Mouse (Mus musculus) thymus, adult 2 months (tissue): ENCODE measurements around the gene Krt10. TPM values are rescaled to one million over a fixed set of nuclear protein-coding genes. Genes with fewer than 3 reads are reported as not detected.

Experiments
- DNase-seq: peaks from one replicate; pipeline ENCODE4 v3.0.0; 2021
- H3K27ac ChIP-seq: fragments of 200-500 bp; 2 replicates; pipeline ENCODE4 v1.5.1; 2012; ENCODE audit warnings: low read length, control low read depth; ENCODE audit not compliant: control insufficient read depth, insufficient read depth
- H3K27me3 ChIP-seq: fragments of 200-500 bp; 2 replicates; pipeline ENCODE4 v1.6.1; 2012; ENCODE audit warnings: mild to moderate bottlenecking, low read length, moderate library complexity, mixed read lengths; ENCODE audit not compliant: control insufficient read depth, insufficient read depth
- H3K36me3 ChIP-seq: fragments of 200-500 bp; 2 replicates; pipeline ENCODE4 v1.6.1; 2012; ENCODE audit warnings: mild to moderate bottlenecking, low read length, moderate library complexity; ENCODE audit not compliant: control insufficient read depth, insufficient read depth
- H3K4me1 ChIP-seq: fragments of 200-500 bp; replicated peaks from 2 replicates; pipeline ENCODE4 v1.6.1; 2012; ENCODE audit warnings: low read length; ENCODE audit not compliant: control insufficient read depth, insufficient read depth
- H3K4me3 ChIP-seq: fragments of 200-500 bp; 2 replicates; pipeline ENCODE4 v1.5.1; 2012; ENCODE audit warnings: mild to moderate bottlenecking, low read length, control low read depth, moderate library complexity; ENCODE audit not compliant: control insufficient read depth, insufficient read depth
- CTCF ChIP-seq: fragments of 200-500 bp; IDR thresholded peaks from 2 replicates; pipeline ENCODE4 v1.5.1; 2012; ENCODE audit warnings: mild to moderate bottlenecking, control low read depth, low read length, moderate library complexity, borderline replicate concordance; ENCODE audit not compliant: control insufficient read depth, poor library complexity, insufficient read depth; ENCODE audit errors: extremely low read depth
- POLR2A ChIP-seq: fragments of 200-500 bp; IDR thresholded peaks from 2 replicates; pipeline ENCODE4 v1.6.1; 2012; ENCODE audit warnings: mild to moderate bottlenecking, low read length, control low read depth, moderate library complexity; ENCODE audit not compliant: control insufficient read depth, poor library complexity, insufficient read depth; ENCODE audit errors: extremely low read depth
- WGBS: fragments of 180-500 bp; shearing (Covaris S2); methylation state at CpG from one replicate; pipeline ENCODE4 v1.1.7; 2018; 5-methylcytosine and 5-hydroxymethylcytosine counted together
- polyA plus RNA-seq: library from polyadenylated mRNA; depleted of rRNA; stranded (reverse); fragments of >200 nt; gene quantifications from 2 replicates; pipeline ENCODE4 v1.2.3, GENCODE M21; 2012

Krt10 gene
- polyA plus RNA-seq, 1 experiment = 6.4 TPM

DNA sequence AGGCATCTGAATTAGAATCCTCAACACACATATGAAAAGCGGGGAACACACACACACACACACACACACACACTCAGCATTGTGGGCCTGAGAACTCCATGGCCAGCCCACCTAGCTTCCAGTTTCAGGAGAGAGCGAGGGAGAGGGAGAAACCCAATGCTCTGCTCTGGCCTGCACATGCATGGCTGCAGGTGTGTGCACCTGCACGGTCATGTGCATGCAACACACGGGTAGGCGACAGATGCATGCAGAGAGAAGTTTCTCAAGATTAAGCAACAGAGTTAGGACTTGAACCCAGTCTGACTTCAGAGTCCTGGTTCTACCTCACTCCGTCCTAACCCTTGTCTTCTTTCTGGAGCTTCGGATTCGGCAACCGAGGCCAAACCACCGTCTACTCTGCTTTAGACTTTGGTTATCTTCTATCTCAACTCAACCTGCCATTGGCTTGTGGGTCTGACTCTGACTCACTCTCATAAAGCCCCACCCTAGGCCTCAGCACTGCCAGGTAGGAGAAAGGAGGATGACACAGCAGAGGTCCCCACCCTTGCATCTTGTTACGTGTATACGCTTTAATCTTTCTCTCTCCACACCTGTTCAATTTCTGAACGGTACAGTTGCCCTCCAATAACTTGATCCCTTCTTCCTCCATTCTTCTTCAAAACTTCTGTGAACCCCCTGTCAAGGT is 25.4 kb upstream of the Krt10 start:
- Histone ChIP-seq H3K27me3 (no peaks in the 10 kb centered on the region), H3K4me3 (no peak overlapping the region), H3K4me1 (no peaks in the 10 kb centered on the region), H3K27ac (no peak overlapping the region), H3K36me3 (no peaks in the 10 kb centered on the region)
- 93% methylated on average over 13 of the region's 13 CpGs for WGBS
- TF ChIP-seq POLR2A (no peak), CTCF (no peak)
- DNase-seq = no peak

GRCm38 (mm10) chr11:99413247-99413646 is 24.1 kb upstream of the Krt10 start:
- DNase-seq = peak; percentile 6
- Histone ChIP-seq H3K27me3 (no peaks in the 10 kb centered on the region), H3K27ac (no peak overlapping the region), H3K4me1 (no peaks in the 10 kb centered on the region), H3K4me3 (no peak overlapping the region), H3K36me3 (no peaks in the 10 kb centered on the region)
- 27% methylated on average over 6 of the region's 6 CpGs for WGBS
- TF ChIP-seq CTCF (no peak), POLR2A (no peak)

GRCm38 (mm10) chr11:99406186-99406585 is 17.0 kb upstream of the Krt10 start:
- Histone ChIP-seq H3K4me1 (no peaks in the 10 kb centered on the region), H3K4me3 (no peak overlapping the region), H3K27ac (no peak overlapping the region), H3K27me3 (no peaks in the 10 kb centered on the region), H3K36me3 (no peaks in the 10 kb centered on the region)
- DNase-seq = no peak
- WGBS = 74% methylated on average over 10 of the region's 10 CpGs
- TF ChIP-seq CTCF (no peak), POLR2A (no peak)

DNA sequence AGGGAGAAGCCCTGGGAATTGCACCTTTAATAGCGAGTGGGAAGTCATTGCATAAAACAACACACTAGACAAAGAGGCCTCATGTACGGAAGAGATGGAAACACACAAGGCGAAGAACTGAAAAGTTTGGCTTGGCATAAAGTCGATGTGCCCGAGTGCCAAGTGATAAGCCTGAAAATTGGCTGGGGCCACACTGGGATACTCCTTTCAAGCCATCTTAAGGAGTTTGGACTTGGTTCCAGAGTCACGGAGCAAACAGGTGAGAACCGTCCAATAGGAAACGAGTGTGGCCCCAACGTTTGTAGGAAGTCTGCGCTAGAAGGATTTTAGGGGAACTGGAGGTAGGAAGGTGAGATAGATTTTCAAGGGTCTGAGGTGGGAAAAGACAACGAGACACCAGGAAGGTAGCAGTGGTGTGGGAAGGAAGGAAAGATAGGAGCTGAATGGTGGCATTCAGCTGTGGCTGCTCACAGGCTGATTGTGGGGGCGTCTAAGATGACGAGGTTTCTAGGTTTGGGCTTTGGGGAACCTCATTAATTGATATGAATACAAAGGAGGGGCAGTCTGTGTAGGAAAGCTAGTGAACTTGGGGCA is 10.9 kb upstream of the Krt10 start:
- Histone ChIP-seq H3K4me3 (no peak overlapping the region), H3K4me1 (no peaks in the 10 kb centered on the region), H3K27me3 (no peaks in the 10 kb centered on the region), H3K36me3 (no peaks in the 10 kb centered on the region), H3K27ac (no peak overlapping the region)
- TF ChIP-seq POLR2A = no peak
- no peak for TF ChIP-seq CTCF
- no peak for DNase-seq
- WGBS = 88% methylated on average over 13 of the region's 13 CpGs

- no peaks in the 10 kb centered on the region for H3K36me3 ChIP-seq
- H3K4me1 ChIP-seq = no peaks in the 10 kb centered on the region
- no peak overlapping the region for H3K4me3 ChIP-seq
- 75% methylated on average over 8 of the region's 8 CpGs for whole genome bisulfite sequencing
- no peak overlapping the region for H3K27ac ChIP-seq
- TF ChIP-seq POLR2A (no peak), CTCF (no peak)
- no peaks in the 10 kb centered on the region for H3K27me3 ChIP-seq
- DNase-seq = no peak
Measured at GRCm38 (mm10) chr11:99398832-99399231, 9.7 kb upstream of the Krt10 start.

DNA sequence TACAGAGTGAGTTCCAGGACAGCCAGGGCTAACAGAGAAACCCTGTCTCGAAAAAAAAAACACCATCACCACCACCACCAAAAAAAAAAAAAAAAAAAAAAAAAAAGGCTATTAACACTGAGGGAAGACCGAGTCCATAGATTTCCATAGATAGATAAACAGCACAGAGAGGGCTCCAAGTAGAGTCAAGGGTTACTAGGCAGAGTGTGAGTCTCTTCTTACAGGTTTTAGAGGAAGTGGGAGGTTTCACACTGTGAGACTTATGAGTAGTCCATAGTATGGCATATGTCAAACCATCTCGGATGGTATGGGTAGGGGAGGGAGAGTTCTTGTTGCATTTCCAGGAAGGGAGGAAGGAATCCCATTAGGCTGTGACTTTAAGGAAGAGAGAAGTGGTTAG is 8.9 kb upstream of the Krt10 start:
- Histone ChIP-seq H3K36me3 (no peaks in the 10 kb centered on the region), H3K4me1 (no peaks in the 10 kb centered on the region), H3K27me3 (no peaks in the 10 kb centered on the region), H3K27ac (no peak overlapping the region), H3K4me3 (no peak overlapping the region)
- no peak for DNase-seq
- TF ChIP-seq POLR2A (no peak), CTCF (no peak)
- WGBS = 64% methylated on average over 3 of the region's 3 CpGs

- Histone ChIP-seq H3K27me3 (no peaks in the 10 kb centered on the region), H3K4me3 (no peak overlapping the region), H3K27ac (no peak overlapping the region), H3K4me1 (no peaks in the 10 kb centered on the region), H3K36me3 (no peaks in the 10 kb centered on the region)
- no peak for DNase-seq
- TF ChIP-seq CTCF (no peak), POLR2A (no peak)
- WGBS = 90% methylated on average over 2 of the region's 2 CpGs
Measured at GRCm38 (mm10) chr11:99396661-99397060, 7.5 kb upstream of the Krt10 start.
